Mouse (Mus musculus) midbrain, embryonic 14.5 days (tissue): ENCODE measurements around the gene Nprl3. TPM values are rescaled to one million over a fixed set of nuclear protein-coding genes. Genes with fewer than 3 reads are reported as not detected.
A peak's percentile ranks its signal among the peaks of the same experiment; 100 is the strongest.

Experiments used
- ATAC-seq: fragments of 200-750 bp; cut with Nextera tagmentation; 2 replicates; pipeline ENCODE4 v1.8.0; 2017; ENCODE audit warnings: moderate number of reproducible peaks, moderate library complexity; ENCODE audit not compliant: low FRiP score, low TSS enrichment
- DNase-seq: peaks from one replicate; pipeline ENCODE4 v3.0.0-alpha.2; 2015
- H3K27ac ChIP-seq: fragments of 300-500 bp; sonication (generic); replicated peaks from 2 replicates; pipeline ENCODE4 v1.5.1; 2014; ENCODE audit warnings: mild to moderate bottlenecking, low read depth, low read length, moderate library complexity
- H3K27me3 ChIP-seq: fragments of 300-500 bp; sonication (generic); 2 replicates; pipeline ENCODE4 v1.6.1; 2014; ENCODE audit warnings: low read length, control low read depth, mixed read lengths; ENCODE audit not compliant: control insufficient read depth, insufficient read depth
- H3K36me3 ChIP-seq: fragments of 300-500 bp; sonication (generic); 2 replicates; pipeline ENCODE4 v1.6.1; 2014; ENCODE audit warnings: low read length, control low read depth; ENCODE audit not compliant: control insufficient read depth, insufficient read depth
- H3K4me1 ChIP-seq: fragments of 300-500 bp; sonication (generic); 2 replicates; pipeline ENCODE4 v1.6.1; 2014; ENCODE audit warnings: mild to moderate bottlenecking, antibody characterized with exemption, low read length, control low read depth; ENCODE audit not compliant: control insufficient read depth, insufficient read depth
- H3K4me2 ChIP-seq: fragments of 300-500 bp; sonication (generic); 2 replicates; pipeline ENCODE4 v1.6.1; 2014; ENCODE audit warnings: mild to moderate bottlenecking, low read length, moderate library complexity
- H3K4me3 ChIP-seq: fragments of 300-500 bp; sonication (generic); replicated peaks from 2 replicates; pipeline ENCODE4 v1.5.1; 2014; ENCODE audit warnings: low read depth, low read length
- H3K9ac ChIP-seq: fragments of 300-500 bp; sonication (generic); replicated peaks from 2 replicates; pipeline ENCODE4 v1.6.1; 2014; ENCODE audit warnings: mild to moderate bottlenecking, low read length, moderate library complexity
- H3K9me3 ChIP-seq: fragments of 300-500 bp; sonication (generic); 2 replicates; pipeline ENCODE4 v1.6.1; 2016; ENCODE audit warnings: low read length, control low read depth, mixed read lengths; ENCODE audit not compliant: control insufficient read depth
- WGBS: fragments of 180-500 bp; shearing (Covaris S2); extraction: QIAGEN DNeasy Blood & Tissue Kit; methylation state at CpG from one replicate; pipeline ENCODE4 v1.1.7; 2014; 5-methylcytosine and 5-hydroxymethylcytosine counted together
- polyA plus RNA-seq: library from polyadenylated mRNA; unstranded; fragments of >200 nt; fragmentation: Nextera tagmentation; extraction: Ambion mirVana; gene quantifications from 2 replicates; pipeline ENCODE4 v1.2.1, GENCODE M21; 2014

Gene Nprl3
- polyA plus RNA-seq, 1 experiment from 2014 or later: 36.9 TPM

GRCm38 (mm10) chr11:32236712-32237410, 30.6 kb downstream of the Nprl3 start:
- no peaks in the 10 kb centered on the region for H3K9me3 ChIP-seq
- ATAC-seq (no peak), DNase-seq (peak; percentile 81)
- no peak overlapping the region for H3K4me3 ChIP-seq
- WGBS: 58% methylated on average over 9 of the region's 9 CpGs
- H3K36me3 ChIP-seq: peaks cover 57% of the 10 kb centered on the region
- H3K4me2 ChIP-seq: no peak overlapping the region
- H3K9ac ChIP-seq: no peak overlapping the region
- peak overlapping the region; percentile 34 for H3K27ac ChIP-seq
- H3K27me3 ChIP-seq: no peaks in the 10 kb centered on the region
- H3K4me1 ChIP-seq: peaks cover 7% of the 10 kb centered on the region; the same call in 1 of the 2 replicates

- 0 out of 2 replicates have a peak overlapping the region, but pooled peaks have one; percentile 20 for H3K9ac ChIP-seq
- peaks cover 7% of the 10 kb centered on the region; the same call in 1 of the 2 replicates for H3K4me1 ChIP-seq
- ATAC-seq: peak; percentile 18; the same call in 1 of the 2 replicates
- H3K27me3 ChIP-seq: no peaks in the 10 kb centered on the region
- H3K27ac ChIP-seq: peak overlapping the region; percentile 34
- peaks cover 59% of the 10 kb centered on the region for H3K36me3 ChIP-seq
- WGBS: 57% methylated on average over 2 of the region's 2 CpGs
- H3K4me2 ChIP-seq: no peak overlapping the region
- H3K4me3 ChIP-seq: no peak overlapping the region
- H3K9me3 ChIP-seq: no peaks in the 10 kb centered on the region
- peak; percentile 28 for DNase-seq
Measured at GRCm38 (mm10) chr11:32236132-32236531, 31.4 kb downstream of the Nprl3 start.

- no peak overlapping the region for H3K4me2 ChIP-seq
- H3K4me1 ChIP-seq: peaks cover 7% of the 10 kb centered on the region; the same call in 1 of the 2 replicates
- H3K36me3 ChIP-seq: peaks cover 58% of the 10 kb centered on the region
- no peak overlapping the region for H3K9ac ChIP-seq
- ATAC-seq (peak; percentile 60; the same call in 1 of the 2 replicates), DNase-seq (peak; percentile 83)
- peak overlapping the region; percentile 49 for H3K27ac ChIP-seq
- H3K27me3 ChIP-seq: no peaks in the 10 kb centered on the region
- H3K4me3 ChIP-seq: no peak overlapping the region
- H3K9me3 ChIP-seq: no peaks in the 10 kb centered on the region
- 45% methylated on average over 3 of the region's 3 CpGs for WGBS
Measured at GRCm38 (mm10) chr11:32235646-32236045, 31.9 kb downstream of the Nprl3 start.

GRCm38 (mm10) chr11:32234816-32235485, 32.6 kb downstream of the Nprl3 start:
- Histone ChIP-seq H3K4me1 (peaks cover 7% of the 10 kb centered on the region; the same call in 1 of the 2 replicates), H3K4me3 (no peak overlapping the region), H3K4me2 (no peak overlapping the region), H3K36me3 (peaks cover 59% of the 10 kb centered on the region), H3K27me3 (no peaks in the 10 kb centered on the region), H3K9me3 (no peaks in the 10 kb centered on the region), H3K27ac (peak overlapping the region; percentile 49), H3K9ac (no peak overlapping the region)
- ATAC-seq (no peak), DNase-seq (no peak)
- 87% methylated on average over 6 of the region's 6 CpGs for WGBS

- WGBS: 94% methylated on average over 3 of the region's 3 CpGs
- Histone ChIP-seq H3K4me1 (peaks cover 7% of the 10 kb centered on the region; the same call in 1 of the 2 replicates), H3K4me2 (no peak overlapping the region), H3K27ac (no peak overlapping the region), H3K27me3 (no peaks in the 10 kb centered on the region), H3K9ac (no peak overlapping the region), H3K4me3 (no peak overlapping the region), H3K36me3 (peaks cover 59% of the 10 kb centered on the region), H3K9me3 (no peaks in the 10 kb centered on the region)
- no peak for DNase-seq
- ATAC-seq: no peak
Measured at GRCm38 (mm10) chr11:32233895-32234294, 33.6 kb downstream of the Nprl3 start.

- Histone ChIP-seq H3K4me3 (no peak overlapping the region), H3K27me3 (no peaks in the 10 kb centered on the region), H3K27ac (no peak overlapping the region), H3K36me3 (peaks cover 62% of the 10 kb centered on the region), H3K9me3 (no peaks in the 10 kb centered on the region), H3K4me2 (no peak overlapping the region), H3K4me1 (peaks cover 7% of the 10 kb centered on the region; the same call in 1 of the 2 replicates), H3K9ac (no peak overlapping the region)
- 84% methylated on average over 10 of the region's 10 CpGs for WGBS
- ATAC-seq: no peak
- DNase-seq: no peak
Measured at GRCm38 (mm10) chr11:32232848-32233247, 34.7 kb downstream of the Nprl3 start.

- H3K4me2 ChIP-seq: no peak overlapping the region
- no peak overlapping the region for H3K9ac ChIP-seq
- H3K27me3 ChIP-seq: no peaks in the 10 kb centered on the region
- H3K36me3 ChIP-seq: peaks cover 59% of the 10 kb centered on the region
- no peak overlapping the region for H3K4me3 ChIP-seq
- no peak overlapping the region for H3K27ac ChIP-seq
- ATAC-seq (no peak), DNase-seq (no peak)
- 97% methylated on average over 2 of the region's 2 CpGs for WGBS
- peaks cover 14% of the 10 kb centered on the region for H3K4me1 ChIP-seq
- no peaks in the 10 kb centered on the region for H3K9me3 ChIP-seq
Measured at GRCm38 (mm10) chr11:32231125-32231524, 36.4 kb downstream of the Nprl3 start.

- 85% methylated on average over 4 of the region's 4 CpGs for WGBS
- Histone ChIP-seq H3K4me1 (peaks cover 12% of the 10 kb centered on the region), H3K36me3 (peaks cover 58% of the 10 kb centered on the region), H3K9ac (no peak overlapping the region), H3K4me3 (no peak overlapping the region), H3K4me2 (no peak overlapping the region), H3K27me3 (no peaks in the 10 kb centered on the region), H3K27ac (no peak overlapping the region), H3K9me3 (no peaks in the 10 kb centered on the region)
- DNase-seq (no peak), ATAC-seq (no peak)
Measured at GRCm38 (mm10) chr11:32230220-32230619, 37.3 kb downstream of the Nprl3 start.
